Mouse (Mus musculus): ENCODE measurements around the gene Gm10376.
"Not testable (repeated sequence)": the region's sequence is repeated elsewhere in the genome, so short reads cannot be mapped to it uniquely, and the experiment has no call there.

Gm10376 gene

DNA sequence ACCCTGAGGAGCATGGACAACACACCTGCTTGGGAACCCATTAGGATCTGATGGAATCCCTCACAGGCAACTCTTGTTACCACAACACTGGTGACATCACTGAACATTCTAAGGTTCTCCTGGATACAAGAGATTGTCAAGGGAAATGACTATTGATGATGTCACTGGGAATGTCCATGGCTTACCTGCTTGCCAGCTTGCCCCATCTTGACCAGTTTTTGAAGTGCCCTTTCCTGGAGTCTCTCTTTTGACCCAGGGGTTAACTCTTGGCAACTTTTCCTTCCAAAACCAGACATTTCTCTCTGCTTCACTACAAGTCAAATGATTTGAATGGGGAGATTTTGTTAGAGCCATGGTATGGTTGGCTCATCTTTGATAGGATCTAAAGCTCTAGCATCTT lies at the start of gene Gm10376:
Gm10376 (minus strand) TSS at position 101 of the 400 bp plus-strand sequence.
- not testable (repeated sequence) for DNase-seq (ENCODE audit: low read depth)

DNA sequence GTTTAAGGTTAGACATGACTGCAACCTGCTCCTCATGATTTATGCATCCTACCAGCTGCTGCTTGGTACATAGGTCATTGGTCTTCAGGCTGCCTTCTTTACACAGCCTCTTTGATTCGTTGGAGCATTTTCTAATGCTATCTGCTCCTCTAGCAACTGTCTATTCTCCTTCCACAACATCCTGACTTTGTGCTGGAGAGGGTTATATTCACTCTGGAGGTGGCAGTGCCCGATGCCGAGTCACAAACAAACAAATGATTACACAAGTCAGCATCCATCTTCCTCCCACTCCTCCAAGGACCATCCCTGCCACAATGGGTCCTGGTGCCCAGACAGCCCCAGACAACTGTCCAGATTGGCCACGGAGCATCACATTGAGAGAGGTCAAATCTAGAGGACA lies 44.8 kb upstream of the Gm10376 start:
- DNase-seq (ENCODE audit: low read depth), result not testable (repeated sequence)

GRCm38 (mm10) chr14:43058063-43058462 lies 42.6 kb upstream of the Gm10376 start:
- DNase-seq (ENCODE audit: low read depth), result not testable (repeated sequence)

- not testable (repeated sequence) for DNase-seq (ENCODE audit: low read depth)
Measured at GRCm38 (mm10) chr14:42993524-42993923, 21.9 kb downstream of the Gm10376 start, which contains the start of gene Gm8082. Gene Gm8082, minus strand, starts transcription at chr14:42993624.

Data from c-Kit-positive CD71-positive TER-119-negative erythroid progenitor cells, embryonic 14.5 days (primary cell).